Mouse (Mus musculus): Measurements from ENCODE around the gene Sec24c.
"Not testable (repeated sequence)": the region's sequence is repeated elsewhere in the genome, so short reads cannot be mapped to it uniquely, and the experiment has no call there.

The Sec24c gene

DNA sequence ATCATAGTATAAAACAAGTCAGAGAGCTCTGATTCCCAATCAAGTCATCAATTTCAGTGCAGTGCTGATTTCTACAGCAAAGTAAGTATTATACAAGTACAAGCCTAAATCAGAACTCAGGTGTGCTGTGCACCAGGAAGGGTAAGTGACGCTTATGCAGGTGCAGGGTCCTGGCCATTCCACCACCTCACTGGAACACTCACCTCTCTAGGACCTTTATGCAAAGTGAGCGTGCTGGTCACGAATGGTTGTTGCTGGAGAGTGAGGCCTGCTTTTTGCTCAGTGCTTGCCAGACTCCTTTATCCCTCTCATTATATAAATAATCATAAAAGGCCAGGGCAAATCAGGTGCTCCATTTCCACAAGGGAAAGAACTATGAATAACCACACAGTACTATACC, 26.3 kb downstream of the Sec24c start:
- no peak for DNase-seq

DNA sequence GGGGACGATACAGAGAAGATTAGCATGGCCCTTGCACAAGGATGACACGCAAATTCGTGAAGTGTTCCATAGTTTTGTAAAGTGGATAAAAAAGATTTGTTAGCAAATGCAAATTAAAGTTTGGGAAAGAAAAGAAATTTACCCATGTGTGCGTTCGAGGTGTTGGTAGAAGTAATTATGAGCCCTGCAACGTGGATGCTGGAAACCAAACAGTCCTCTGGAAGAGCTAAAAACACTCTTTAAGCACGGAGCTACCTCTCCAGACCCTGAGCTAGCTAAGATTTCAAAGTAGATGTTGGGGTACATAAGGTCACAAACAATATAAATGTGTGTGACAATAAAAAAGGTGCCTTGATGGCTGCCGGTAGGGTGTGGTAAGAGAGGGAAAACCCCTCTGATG, 27.4 kb downstream of the Sec24c start:
- no peak for DNase-seq

DNA sequence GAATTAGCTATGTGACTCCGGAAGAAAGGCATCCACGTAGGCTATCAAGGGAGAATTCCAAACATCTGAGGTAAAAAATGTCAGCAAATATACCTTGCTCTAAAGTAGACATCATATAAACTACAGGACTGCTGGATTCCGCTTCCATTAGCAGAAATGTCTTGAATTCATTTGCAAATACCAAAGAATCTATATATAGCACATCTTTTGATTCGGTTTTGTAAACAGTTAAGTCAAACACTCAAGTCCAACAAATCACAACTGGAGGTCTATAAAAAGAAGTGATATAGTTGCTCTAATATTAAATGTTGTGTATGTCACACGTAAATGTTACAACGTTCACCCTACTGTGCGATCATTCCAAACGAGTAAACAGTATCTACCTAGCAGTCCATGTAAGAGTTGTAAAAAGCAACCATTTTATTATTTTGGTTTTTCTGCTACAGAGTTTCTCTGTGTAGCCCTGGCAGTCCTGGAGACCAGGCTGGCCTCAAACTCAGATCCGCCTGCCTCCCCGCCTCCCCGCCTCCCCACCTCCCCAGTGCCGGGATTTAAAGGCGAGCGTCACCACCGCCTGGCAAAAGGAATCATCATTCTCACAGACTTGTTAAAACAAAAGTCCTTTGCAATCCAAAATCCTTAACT, 28.1 kb downstream of the Sec24c start:
- no peak for DNase-seq

DNA sequence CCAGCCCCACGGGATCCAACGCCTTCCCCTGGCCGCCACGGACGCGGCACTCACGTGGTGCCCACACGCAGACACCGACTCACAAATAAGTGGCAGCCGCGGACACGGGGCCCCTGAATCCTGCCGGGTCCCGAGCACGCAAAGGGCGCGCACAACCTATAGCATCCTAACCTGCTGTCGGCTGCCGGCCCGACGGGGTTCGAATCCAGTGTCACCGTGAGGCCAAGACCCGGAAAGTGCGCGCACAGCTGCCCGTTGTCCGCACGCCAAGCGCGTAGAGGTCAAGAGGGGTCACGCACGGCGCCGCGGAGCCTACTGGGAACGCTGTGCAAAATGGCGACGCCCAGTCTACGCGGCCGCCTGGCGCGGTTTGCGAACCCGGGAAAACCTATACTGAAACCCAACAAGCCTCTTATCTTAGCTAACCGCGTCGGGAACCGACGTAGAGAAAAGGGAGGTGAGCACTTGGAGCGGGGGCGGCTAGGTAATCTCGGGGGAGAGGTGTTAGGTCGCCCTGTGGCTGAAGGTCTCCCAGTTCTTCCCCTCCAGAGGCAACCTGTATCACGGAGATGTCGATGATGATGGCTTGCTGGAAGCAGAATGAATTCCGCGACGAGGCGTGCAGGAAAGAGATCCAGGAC, 28.8 kb downstream of the Sec24c start, which contains the start of gene Chchd1:
TSS of gene Chchd1 (plus strand) at position 266 of the 641 bp plus-strand sequence.
- DNase-seq = peak; percentile 82

DNA sequence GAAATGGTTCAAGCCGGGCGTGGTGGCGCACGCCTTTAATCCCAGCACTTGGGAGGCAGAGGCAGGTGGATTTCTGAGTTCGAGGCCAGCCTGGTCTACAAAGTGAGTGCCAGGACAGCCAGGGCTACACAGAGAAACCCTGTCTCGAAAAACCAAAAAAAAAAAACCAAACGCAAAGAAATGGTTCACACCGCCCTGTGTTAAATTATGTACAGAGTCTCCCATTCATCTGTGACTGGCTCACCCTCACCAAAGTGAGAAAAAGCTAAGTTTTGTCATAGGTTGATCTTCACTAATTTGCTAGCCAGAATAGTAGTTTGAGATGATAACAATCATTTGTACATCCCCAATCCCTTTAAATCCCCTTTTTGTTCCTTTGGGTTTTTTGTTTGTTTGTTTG, 29.4 kb downstream of the Sec24c start:
- not testable (repeated sequence) for DNase-seq

DNA sequence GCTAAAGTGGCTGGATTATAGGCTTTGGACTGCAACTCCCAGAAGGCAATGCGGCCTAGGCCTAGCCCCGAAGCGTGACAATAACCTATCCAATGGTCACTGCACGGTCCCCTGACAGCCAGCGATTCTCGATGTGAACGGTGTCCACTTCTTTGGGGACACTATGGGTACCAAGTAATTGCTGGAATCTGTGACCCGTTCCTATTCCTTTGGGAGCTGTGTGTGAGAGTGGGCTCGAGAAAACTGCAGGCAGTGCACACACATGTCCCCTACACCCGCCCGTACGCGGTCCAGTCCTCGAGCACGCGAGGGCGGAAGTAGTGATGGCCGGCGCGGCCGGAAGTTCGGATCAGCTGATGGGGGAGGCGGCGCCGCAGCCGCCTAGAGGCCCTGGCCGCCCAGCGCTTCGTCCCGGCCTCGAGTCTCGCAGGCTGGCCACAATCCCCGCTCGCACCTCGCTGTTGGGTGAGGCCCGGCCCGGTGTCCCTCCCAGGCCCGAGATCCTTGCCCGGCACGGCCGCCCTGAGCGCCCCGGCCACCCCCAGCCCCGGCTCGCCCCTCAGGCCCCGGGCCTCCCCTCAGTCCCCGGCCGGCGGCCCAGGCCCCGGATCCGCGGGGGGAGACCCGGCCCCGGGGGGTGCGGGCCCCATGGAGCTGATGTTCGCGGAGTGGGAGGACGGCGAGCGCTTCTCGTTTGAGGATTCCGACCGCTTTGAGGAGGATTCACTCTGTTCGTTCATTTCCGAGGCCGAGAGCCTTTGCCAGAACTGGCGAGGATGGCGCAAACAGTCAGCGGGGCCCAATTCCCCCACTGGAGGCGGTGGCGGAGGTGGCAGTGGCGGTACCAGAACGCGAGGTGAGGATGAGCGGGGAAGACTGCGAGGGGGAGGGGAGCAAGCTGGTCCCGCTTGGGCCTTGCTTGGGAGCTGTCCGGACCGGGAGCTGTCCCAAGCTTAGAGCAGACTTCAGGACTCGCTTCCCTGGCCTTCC, 33.4 kb downstream of the Sec24c start, which contains the start of gene Zswim8:
TSS of gene Zswim8 (plus strand) at position 352 of the 990 bp plus-strand sequence.
- peak; percentile 71 for DNase-seq

DNA sequence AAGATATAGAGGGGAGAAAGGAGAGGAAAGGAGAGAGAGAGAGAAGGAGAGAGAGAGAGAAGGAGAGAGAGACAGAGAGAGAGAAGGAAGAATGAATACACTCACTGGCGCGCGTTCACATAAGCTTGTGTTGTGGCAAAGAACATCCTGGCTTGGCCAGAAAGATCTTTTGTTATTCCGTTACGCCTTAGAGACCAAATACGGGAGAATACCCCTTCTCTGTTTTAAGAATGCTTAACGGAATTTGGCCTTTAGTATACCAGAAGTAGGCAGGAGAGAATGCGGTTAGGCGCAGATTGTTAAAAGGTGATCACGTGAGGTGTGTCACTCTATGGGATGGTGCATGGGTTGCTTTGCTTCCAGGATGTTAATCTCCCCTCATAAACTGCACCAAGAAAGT, 34.1 kb downstream of the Sec24c start:
- DNase-seq = no peak

DNA sequence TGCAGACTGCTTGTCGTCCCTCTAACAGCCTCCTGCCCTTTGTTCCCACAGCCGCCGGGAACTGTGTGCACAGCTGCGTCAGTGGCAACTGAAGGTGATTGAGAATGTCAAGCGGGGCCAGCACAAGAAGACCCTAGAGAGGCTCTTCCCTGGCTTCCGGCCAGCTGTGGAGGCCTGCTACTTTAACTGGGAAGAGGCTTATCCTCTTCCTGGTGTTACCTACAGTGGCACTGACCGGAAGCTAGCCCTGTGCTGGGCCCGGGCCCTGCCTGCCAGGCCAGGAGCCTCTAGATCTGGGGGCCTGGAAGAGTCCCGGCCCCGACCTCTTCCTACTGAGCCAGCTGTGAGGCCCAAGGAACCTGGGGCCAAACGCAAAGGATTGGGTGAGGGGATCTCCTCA, 39.7 kb downstream of the Sec24c start:
- no peak for DNase-seq

DNA sequence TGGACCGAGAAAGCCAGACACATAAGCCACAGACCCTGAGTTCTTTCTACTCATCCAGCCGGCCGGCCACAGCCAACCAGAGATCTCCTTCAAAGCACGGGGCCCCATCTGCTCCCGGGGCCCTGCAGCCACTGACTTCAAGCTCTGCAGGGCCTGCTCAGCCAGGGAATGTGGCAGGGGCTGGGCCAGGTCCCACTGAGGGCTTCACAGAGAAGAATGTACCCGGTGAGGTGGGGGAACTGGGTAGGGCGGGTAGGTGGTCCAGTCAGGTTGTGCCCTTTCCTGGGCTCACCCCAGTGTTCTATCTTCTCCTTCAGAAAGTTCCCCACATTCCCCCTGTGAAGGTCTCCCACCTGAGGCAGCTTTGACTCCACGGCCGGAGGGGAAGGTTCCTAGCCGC, 44.3 kb downstream of the Sec24c start:
- no peak for DNase-seq

DNA sequence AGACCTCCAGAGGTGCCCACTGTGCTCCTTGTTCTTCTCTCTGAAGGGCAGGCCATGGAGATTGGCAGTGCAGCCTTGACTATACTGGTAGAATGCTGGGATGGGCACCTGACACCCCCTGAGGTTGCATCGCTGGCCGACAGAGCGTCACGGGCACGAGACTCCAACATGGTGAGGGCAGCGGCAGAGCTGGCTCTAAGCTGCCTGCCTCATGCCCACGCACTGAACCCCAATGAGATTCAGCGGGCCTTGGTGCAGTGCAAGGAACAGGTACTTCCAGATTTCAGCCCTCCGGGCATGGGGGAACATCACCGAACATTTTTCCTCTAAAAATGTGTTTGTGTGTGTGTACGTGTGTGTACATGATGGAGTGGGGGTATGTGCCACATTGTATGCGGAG, 45.7 kb downstream of the Sec24c start:
- DNase-seq = no peak

DNA sequence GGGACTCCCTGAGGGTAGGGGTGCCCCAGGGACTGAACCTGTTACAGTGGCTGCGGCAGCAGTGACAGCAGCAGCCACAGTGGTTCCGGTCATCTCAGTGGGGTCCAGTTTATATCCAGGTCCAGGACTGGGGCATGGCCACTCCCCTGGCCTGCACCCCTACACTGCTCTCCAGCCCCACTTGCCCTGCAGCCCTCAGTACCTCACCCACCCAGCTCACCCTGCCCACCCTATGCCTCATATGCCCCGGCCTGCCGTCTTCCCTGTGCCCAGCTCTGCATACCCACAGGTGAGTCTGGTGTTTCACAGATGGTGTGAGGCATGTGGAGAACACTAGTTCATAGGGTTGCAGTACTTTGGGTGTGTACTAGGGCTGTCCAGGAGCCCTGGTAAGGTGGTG, 47.3 kb downstream of the Sec24c start:
- no peak for DNase-seq

DNA sequence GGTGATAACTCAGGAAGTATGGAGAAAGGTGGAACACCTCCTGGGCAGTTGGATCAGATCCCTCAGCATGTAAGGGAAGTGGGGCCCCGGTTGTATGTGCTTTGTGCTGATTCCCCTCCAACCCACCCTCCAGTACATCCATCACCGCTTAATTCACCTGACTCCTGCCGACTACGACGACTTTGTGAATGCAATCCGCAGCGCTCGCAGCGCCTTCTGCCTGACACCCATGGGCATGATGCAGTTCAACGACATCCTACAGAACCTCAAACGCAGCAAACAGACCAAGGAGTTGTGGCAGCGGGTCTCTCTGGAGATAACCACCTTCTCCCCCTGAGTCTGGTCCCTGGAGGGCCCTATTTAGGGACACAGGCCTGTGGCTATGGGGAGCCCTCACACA, 48.9 kb downstream of the Sec24c start:
- DNase-seq = no peak

DNA sequence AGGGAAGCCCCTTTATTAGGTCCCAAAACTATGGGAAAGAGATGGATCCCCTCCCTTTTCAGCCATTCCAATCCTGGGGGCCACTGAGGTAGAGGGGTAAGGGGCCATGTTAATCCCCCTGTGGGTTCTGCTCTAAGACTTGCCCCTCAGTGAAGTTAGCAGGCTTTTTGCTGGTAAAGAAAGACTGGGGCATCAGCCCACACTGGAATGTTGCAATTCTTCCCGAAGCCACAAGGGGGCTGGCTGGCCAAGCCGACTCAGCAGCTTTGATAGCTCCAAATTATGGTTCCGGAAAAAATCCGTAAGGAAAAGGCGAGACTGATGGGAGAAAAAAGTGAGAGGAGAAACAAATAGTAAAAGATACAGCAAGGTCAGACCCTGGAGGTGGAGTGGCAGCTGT, 49.9 kb downstream of the Sec24c start:
- DNase-seq = peak; percentile 47

DNA sequence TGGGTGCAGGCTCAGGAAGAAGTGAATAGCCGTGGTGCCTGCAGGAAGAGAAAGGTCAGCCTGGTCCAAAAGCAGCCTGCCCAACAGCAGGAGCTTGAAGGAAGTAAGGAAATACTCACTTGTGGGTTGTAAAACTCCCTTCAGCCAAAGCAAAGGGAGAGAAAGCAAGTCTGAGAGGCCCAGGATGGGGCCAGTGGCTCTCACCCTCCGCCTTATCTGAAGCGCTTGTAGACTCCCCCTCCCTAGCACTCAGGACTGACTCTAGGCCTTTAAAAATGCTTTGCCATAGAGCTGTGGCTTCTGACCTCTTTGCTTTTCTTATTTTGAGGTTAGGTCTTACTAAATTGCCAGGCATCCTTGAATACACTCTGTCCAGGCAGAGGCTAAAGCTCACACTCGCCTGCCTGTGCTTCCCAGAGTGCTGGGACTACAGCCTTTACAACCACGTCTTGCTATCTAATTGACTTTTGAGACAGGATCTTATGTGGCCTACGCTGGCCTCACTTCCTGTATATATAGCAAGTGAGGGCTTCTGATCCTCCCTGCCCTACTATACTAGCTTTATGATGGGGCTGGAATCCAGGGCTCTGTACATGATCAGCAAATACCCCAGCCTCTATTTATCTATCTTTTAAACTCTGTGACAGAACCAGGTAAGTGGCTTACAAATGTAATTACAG, 51.7 kb downstream of the Sec24c start:
- no peak for DNase-seq

DNA sequence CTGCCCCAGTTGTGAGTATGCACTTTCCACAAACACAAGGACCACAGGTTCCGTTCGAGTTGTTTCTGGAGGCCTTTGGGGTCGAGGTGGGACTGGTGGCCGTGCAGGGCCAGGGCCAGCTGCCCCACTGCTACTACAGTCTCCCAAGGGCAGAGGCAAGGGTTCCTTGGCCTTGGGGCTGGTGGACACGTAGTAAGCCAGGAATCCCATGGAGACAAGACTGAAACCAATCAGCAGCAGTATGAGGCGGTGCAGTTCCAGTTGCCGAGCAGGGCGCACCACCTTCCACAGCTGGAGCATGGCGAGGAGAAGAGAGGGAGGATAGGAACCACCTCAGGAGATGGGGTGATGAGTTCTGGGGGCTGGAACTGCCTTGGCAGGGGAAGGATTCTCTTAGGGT, 55.8 kb downstream of the Sec24c start:
- DNase-seq = no peak

DNA sequence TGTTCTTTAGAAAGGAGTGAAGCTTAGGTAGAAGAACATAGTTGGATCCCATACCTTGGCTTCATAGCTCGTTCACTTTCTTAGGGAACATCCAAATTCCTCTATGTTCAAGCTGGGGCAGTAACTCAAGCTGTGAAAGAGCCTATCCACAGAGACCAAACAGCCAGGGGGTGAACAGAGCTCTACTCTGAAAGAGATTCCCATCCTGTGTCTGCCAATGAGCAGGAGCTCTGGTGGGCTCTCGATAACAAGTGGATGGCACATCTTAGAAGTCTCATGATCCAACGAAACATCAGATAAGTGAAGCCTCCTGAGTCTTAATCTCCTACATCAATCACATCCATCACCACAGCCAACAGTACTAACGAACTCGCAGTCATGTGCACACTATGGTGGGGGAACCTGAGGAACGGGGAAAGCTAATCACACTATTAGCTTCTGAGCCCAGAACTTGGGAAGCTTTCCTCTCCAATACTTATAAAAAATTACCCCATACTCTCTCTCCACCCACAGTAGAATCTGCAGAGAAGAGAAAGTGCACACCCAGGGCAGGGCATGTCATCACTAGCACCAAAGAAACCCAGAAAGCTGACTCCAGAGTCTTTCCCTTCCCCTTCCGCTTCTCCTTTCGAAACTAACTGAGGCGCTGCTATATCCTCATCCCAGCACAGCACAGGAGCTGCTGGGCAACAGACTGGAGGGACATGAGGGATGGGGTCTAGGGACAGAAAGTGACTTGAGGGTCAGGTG, 56.9 kb downstream of the Sec24c start:
- no peak for DNase-seq

DNA sequence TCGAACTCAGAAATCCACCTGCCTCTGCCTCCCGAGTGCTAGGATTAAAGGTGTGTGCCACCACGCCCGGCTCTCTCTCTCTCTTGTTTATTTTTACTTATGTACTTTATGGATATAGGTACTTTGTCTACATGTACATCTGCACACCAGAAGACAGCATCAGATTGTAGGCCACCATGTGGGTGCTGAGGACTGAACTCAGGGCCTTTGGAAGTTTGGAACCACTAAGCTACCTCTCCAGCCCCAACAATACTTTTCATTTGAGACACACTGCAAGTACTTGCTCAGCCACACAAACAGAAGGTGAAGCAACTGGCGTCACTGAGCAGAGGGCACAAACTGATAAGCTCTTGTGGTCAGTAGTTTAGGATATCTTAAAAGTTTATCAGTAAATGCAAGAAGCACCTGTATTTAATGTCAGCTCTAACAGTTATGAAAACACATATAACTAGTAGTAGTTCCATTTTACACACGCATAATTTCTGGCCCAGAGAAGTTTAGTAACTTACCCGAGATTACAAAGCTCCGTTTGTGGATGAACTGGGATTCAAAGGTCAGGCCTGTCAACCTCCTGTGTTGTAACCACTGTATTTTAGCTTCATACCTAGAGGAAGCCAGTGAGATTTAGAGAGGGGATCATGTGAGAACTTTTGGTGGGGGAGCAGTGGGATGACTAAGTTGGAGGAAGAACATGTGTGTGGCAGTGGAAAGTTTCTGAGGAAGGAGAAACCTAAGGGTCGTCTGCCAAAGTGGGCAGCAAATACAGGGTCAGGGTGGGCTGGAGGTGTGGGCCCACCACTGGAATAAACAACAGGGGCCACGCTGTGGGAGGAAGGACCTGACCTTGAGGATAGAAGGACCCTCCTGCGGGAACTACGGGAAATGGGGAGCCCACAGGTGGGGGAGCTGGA, 59.2 kb downstream of the Sec24c start:
- DNase-seq = no peak

DNA sequence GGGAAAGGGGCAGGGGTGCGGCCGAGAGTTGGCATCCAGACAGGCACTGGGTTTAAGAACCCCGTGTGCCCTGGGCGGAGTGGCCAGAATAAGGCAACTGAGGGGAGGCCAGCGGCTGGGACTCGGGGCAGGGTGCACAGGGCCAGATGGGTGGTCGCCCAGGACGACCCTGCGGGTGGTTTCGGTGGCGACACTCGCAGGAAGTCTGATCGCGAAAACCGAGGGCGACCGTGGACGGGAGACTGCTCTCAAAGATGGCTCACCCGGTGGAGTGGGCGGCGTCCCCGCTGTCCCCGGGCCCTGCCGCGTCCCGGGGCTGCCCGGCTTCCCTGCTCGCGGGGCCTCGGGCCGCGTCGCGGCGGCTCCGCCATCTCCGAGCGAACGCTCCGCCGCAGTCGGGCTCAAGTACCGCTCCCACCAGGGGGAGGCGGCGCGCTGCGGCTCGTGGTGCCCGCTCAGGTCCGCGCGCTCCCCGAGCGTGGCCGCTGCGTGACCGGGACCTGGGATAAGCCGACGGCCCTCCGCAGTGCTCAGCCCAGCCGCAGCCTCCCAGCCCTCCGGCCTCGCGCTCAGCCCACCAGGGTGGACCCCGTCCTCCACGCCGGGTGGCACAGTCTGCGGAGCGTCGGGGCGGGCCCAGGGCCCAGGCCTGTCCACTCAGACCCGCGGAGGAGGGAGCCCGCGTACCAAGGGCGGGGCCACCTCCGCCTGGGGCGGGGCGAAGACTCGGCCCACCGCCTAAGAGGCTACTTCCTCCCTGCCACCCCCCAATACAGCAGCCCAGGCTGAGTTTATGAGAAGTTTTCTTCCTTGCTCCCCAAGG, 60.1 kb downstream of the Sec24c start, which contains the start of gene Ndst2:
TSS of gene Ndst2 (minus strand) at position 611 of the 823 bp plus-strand sequence.
- DNase-seq = peak; percentile 85

DNA sequence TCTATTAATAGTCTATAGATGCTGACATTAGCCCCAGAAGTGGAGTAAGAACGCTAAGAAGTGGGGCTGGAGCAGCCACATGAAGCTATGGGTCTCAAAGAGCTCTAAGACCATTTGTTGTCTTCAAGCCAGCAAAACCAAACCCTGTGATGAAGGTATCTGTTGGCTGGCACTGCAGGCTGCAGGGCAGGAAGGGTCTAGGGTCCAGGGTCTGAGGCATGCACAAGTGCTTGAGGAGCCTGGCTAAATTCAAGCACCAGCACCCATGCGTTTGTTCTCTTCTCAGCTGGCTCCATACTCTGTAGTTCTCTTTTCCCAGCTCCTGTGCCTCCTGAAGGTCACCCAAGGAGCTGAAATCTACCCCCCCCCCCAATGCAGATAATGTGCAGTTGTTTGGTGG, 60.9 kb downstream of the Sec24c start:
- DNase-seq = no peak

DNA sequence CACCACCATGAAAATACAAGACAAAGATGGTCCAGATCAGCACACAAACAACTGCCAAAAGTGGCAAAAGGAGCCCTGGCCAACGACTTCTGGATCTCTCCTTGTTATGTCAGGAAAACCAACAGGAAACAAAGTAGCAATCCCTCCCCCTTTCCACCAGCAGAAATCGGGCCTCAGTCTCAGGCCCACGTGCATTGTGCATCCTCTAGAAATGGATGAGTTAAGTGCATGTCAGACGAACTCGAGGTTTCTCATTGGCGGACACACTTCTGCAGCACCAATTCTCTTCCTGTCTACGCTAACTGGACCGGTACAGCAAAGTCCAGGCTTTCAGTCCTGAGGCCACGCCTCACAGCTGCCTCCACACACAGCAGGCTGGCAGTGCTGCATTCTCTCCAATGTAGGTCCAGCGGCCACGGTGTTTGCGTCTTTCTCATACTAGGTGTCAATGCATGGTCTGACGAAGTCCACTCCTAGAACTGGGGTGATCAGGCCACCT, 61.8 kb downstream of the Sec24c start:
- DNase-seq = no peak
